Mouse (Mus musculus) stomach, embryonic 14.5 days (tissue): ENCODE data around the gene Trpc4ap. TPM values are rescaled to one million over a fixed set of nuclear protein-coding genes. Genes with fewer than 3 reads are reported as not detected.
"Not testable (repeated sequence)": the region's sequence is repeated elsewhere in the genome, so short reads cannot be mapped to it uniquely, and the experiment has no call there.

ENCODE experiments used
- ATAC-seq: fragments of 200-750 bp; cut with Nextera tagmentation; 2 replicates; pipeline ENCODE4 v1.8.0; 2017; ENCODE audit warnings: low read depth, moderate TSS enrichment; ENCODE audit not compliant: insufficient number of reproducible peaks, insufficient read depth, low FRiP score
- H3K27ac ChIP-seq: fragments of 300-500 bp; sonication (generic); 2 replicates; pipeline ENCODE4 v1.5.1; 2014; ENCODE audit warnings: mild to moderate bottlenecking, low read length, moderate library complexity, mixed read lengths
- H3K27me3 ChIP-seq: fragments of 300-500 bp; sonication (generic); 2 replicates; pipeline ENCODE4 v1.6.1; 2014; ENCODE audit warnings: low read length, control low read depth, mixed read lengths; ENCODE audit not compliant: control insufficient read depth, insufficient read depth
- H3K36me3 ChIP-seq: fragments of 300-500 bp; sonication (generic); 2 replicates; pipeline ENCODE4 v1.6.1; 2014; ENCODE audit warnings: mild to moderate bottlenecking, control low read depth, low read length, moderate library complexity, mixed read lengths; ENCODE audit not compliant: control insufficient read depth, insufficient read depth
- H3K4me1 ChIP-seq: fragments of 300-500 bp; sonication (generic); 2 replicates; pipeline ENCODE4 v1.6.1; 2014; ENCODE audit warnings: low read length, control low read depth, mixed read lengths; ENCODE audit not compliant: control insufficient read depth, insufficient read depth
- H3K4me2 ChIP-seq: fragments of 300-500 bp; sonication (generic); replicated peaks from 2 replicates; pipeline ENCODE4 v1.6.1; 2014; ENCODE audit warnings: low read depth, low read length, control low read depth
- H3K4me3 ChIP-seq: fragments of 300-500 bp; sonication (generic); 2 replicates; pipeline ENCODE4 v1.5.1; 2014; ENCODE audit warnings: low read depth, low read length, control low read depth
- H3K9ac ChIP-seq: fragments of 300-500 bp; sonication (generic); replicated peaks from 2 replicates; pipeline ENCODE4 v1.6.1; 2014; ENCODE audit warnings: low read depth, mild to moderate bottlenecking, control low read depth, low read length, moderate library complexity, mixed read lengths
- H3K9me3 ChIP-seq: fragments of 300-500 bp; sonication (generic); 2 replicates; pipeline ENCODE4 v1.6.1; 2016; ENCODE audit warnings: low read depth, low read length, control low read depth; ENCODE audit not compliant: control insufficient read depth
- WGBS: fragments of 180-500 bp; shearing (Covaris S2); extraction: QIAGEN DNeasy Blood & Tissue Kit; methylation state at CpG from one replicate; pipeline ENCODE4 v1.1.7; 2014; 5-methylcytosine and 5-hydroxymethylcytosine counted together
- polyA plus RNA-seq: library from polyadenylated mRNA; unstranded; fragments of >200 nt; fragmentation: Nextera tagmentation; extraction: Ambion mirVana; gene quantifications from 2 replicates; pipeline ENCODE4 v1.2.1, GENCODE M21; 2014

The Trpc4ap gene
- polyA plus RNA-seq, 1 experiment from 2014 or later = 137 TPM

GRCm38 (mm10) chr2:155611834-155612550 lies 80.2 kb downstream of the Trpc4ap start:
- Histone ChIP-seq H3K36me3 (no peaks in the 10 kb centered on the region), H3K4me1 (no peaks in the 10 kb centered on the region), H3K27me3 (no peaks in the 10 kb centered on the region), H3K27ac (no peak overlapping the region), H3K9me3 (no peaks in the 10 kb centered on the region), H3K9ac (no peak overlapping the region), H3K4me3 (no peak overlapping the region), H3K4me2 (no peak overlapping the region)
- WGBS = 88% methylated on average over 9 of the region's 9 CpGs
- ATAC-seq = no peak

- no peaks in the 10 kb centered on the region for H3K4me1 ChIP-seq
- no peaks in the 10 kb centered on the region for H3K27me3 ChIP-seq
- no peak within 1 kb of the TSS for H3K4me3 ChIP-seq
- H3K4me2 ChIP-seq = no peak within 1 kb of the TSS
- no peak within 1 kb of the TSS for H3K9ac ChIP-seq
- H3K9me3 ChIP-seq = no peaks in the 10 kb centered on the region
- WGBS = 46% methylated on average over 4 of the region's 4 CpGs
- H3K27ac ChIP-seq = no peak within 1 kb of the TSS
- H3K36me3 ChIP-seq = no peaks in the 10 kb centered on the region
- no peak for ATAC-seq
Observed at GRCm38 (mm10) chr2:155610978-155611377, 81.2 kb downstream of the Trpc4ap start, which contains the start of gene Myh7b. Gene Myh7b, plus strand, starts transcription at chr2:155611212.

GRCm38 (mm10) chr2:155606360-155606759 lies 85.8 kb downstream of the Trpc4ap start:
- ATAC-seq = no peak
- 75% methylated on average over 4 of the region's 4 CpGs for WGBS
- Histone ChIP-seq H3K27me3 (no peaks in the 10 kb centered on the region), H3K27ac (no peak overlapping the region), H3K4me2 (no peak overlapping the region), H3K4me3 (no peak overlapping the region), H3K9ac (no peak overlapping the region), H3K36me3 (no peaks in the 10 kb centered on the region), H3K4me1 (no peaks in the 10 kb centered on the region), H3K9me3 (no peaks in the 10 kb centered on the region)

- H3K36me3 ChIP-seq, H3K4me3 ChIP-seq, H3K9ac ChIP-seq, H3K27me3 ChIP-seq, ATAC-seq, H3K27ac ChIP-seq, H3K4me1 ChIP-seq, H3K4me2 ChIP-seq, H3K9me3 ChIP-seq: not testable (repeated sequence)
- 80% methylated on average over 4 of the region's 4 CpGs for WGBS
Observed at GRCm38 (mm10) chr2:155605236-155605589, 87.0 kb downstream of the Trpc4ap start.

- Histone ChIP-seq H3K4me3 (no peak overlapping the region), H3K27ac (no peak overlapping the region), H3K9ac (no peak overlapping the region), H3K27me3 (no peaks in the 10 kb centered on the region), H3K4me2 (no peak overlapping the region), H3K9me3 (no peaks in the 10 kb centered on the region), H3K4me1 (no peaks in the 10 kb centered on the region), H3K36me3 (no peaks in the 10 kb centered on the region)
- peak; percentile 78; the same call in 1 of the 2 replicates for ATAC-seq
- WGBS = 41% methylated on average over 10 of the region's 10 CpGs
Observed at GRCm38 (mm10) chr2:155604560-155605235, 87.5 kb downstream of the Trpc4ap start.

GRCm38 (mm10) chr2:155603707-155604106 lies 88.5 kb downstream of the Trpc4ap start:
- Histone ChIP-seq H3K9me3 (no peaks in the 10 kb centered on the region), H3K27me3 (no peaks in the 10 kb centered on the region), H3K4me3 (no peak overlapping the region), H3K36me3 (no peaks in the 10 kb centered on the region), H3K4me2 (no peak overlapping the region), H3K27ac (no peak overlapping the region), H3K9ac (no peak overlapping the region), H3K4me1 (no peaks in the 10 kb centered on the region)
- no peak for ATAC-seq
- 66% methylated on average over 3 of the region's 3 CpGs for WGBS

- H3K36me3 ChIP-seq = no peaks in the 10 kb centered on the region
- 75% methylated on average over 6 of the region's 6 CpGs for WGBS
- H3K4me1 ChIP-seq = peaks cover 6% of the 10 kb centered on the region; the same call in 1 of the 2 replicates
- H3K9me3 ChIP-seq = no peaks in the 10 kb centered on the region
- H3K27ac ChIP-seq = no peak overlapping the region
- no peak overlapping the region for H3K9ac ChIP-seq
- H3K4me3 ChIP-seq = no peak overlapping the region
- ATAC-seq = no peak
- no peak overlapping the region for H3K4me2 ChIP-seq
- H3K27me3 ChIP-seq = no peaks in the 10 kb centered on the region
Observed at GRCm38 (mm10) chr2:155595516-155595915, 96.7 kb downstream of the Trpc4ap start.

- Histone ChIP-seq H3K27me3 (no peaks in the 10 kb centered on the region), H3K9me3 (no peaks in the 10 kb centered on the region), H3K27ac (peak overlapping the region; percentile 48; the same call in 1 of the 2 replicates), H3K9ac (peak overlapping the region; percentile 41), H3K4me1 (peaks cover 6% of the 10 kb centered on the region; the same call in 1 of the 2 replicates), H3K4me3 (peak overlapping the region; percentile 65), H3K4me2 (peak overlapping the region; percentile 66), H3K36me3 (no peaks in the 10 kb centered on the region)
- ATAC-seq = no peak; the same call in 1 of the 2 replicates
- 0% methylated on average over 9 of the region's 9 CpGs for WGBS
Observed at GRCm38 (mm10) chr2:155592854-155593283, 99.3 kb downstream of the Trpc4ap start.
